Mouse (Mus musculus): ENCODE data around the gene Aplf.

DNA sequence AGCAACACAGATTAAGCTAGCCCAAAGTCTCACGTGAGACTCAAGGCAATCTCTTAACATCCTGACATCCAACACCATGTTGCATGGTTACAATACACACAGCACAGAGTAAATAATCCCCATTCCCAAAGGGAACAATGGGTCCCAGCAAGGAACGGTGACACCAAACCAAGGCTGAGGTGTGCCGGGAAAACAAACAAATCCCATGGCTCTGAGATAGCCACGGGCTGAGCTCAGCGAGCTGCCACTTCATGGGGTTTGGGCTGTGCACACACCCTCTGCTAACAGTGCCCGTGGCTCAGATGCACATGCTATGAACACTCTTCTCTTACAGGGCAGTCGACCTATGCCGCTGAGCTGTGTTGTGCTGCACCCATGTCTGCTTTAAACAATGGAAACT, 54.0 kb downstream of the Aplf start:
- TF ChIP-seq CTCF (IDR thresholded peaks at IDR 0.05; ENCODE audit: low read depth) (no peak), EP300 (IDR thresholded peaks at IDR 0.05; ENCODE audit: low read depth) (no peak)
